Mouse (Mus musculus): ENCODE measurements around the gene Aanat. TPM values are rescaled to one million over a fixed set of nuclear protein-coding genes. Genes with fewer than 3 reads are reported as not detected.
"Not testable (repeated sequence)": the region's sequence is repeated elsewhere in the genome, so short reads cannot be mapped to it uniquely, and the experiment has no call there.

Aanat gene
- polyA plus RNA-seq, 2 experiments: 0.13 TPM; not detected in 1

GRCm38 (mm10) chr11:116609965-116610630, 23.9 kb downstream of the Aanat start:
- H3K4me2 ChIP-seq (replicated peaks; ENCODE audit: low read depth, low read length, severe bottlenecking): no peak overlapping the region
- no peaks in the 10 kb centered on the region for H3K27me3 ChIP-seq (ENCODE audit: control insufficient read depth, insufficient read depth, low read length)
- 76% methylated on average over 15 of the region's 15 CpGs for WGBS
- no peak overlapping the region for H3K27ac ChIP-seq (replicated peaks; ENCODE audit: low read depth, low read length)
- TF ChIP-seq POLR2A (IDR thresholded peaks at IDR 0.05; ENCODE audit: borderline replicate concordance, extremely low read depth, insufficient read depth, insufficient read length): no peak
- no peak overlapping the region for H3K9ac ChIP-seq (ENCODE audit: low read depth, low read length, severe bottlenecking)
- no peak for ATAC-seq (ENCODE audit: low FRiP score, low read depth)
- H3K4me3 ChIP-seq (replicated peaks; ENCODE audit: low read length): no peak overlapping the region
- DNase-seq (ENCODE audit: low spot score): no peak
- 0 out of 2 replicates have a peak, but pooled peaks cover 3% of the 10 kb centered on the region for H3K36me3 ChIP-seq (ENCODE audit: control insufficient read depth, insufficient read depth, low read length)
- no peaks in the 10 kb centered on the region for H3K9me3 ChIP-seq (ENCODE audit: control insufficient read depth, low read length)
- no peaks in the 10 kb centered on the region for H3K4me1 ChIP-seq (ENCODE audit: control insufficient read depth, insufficient read depth, low read length)

DNA sequence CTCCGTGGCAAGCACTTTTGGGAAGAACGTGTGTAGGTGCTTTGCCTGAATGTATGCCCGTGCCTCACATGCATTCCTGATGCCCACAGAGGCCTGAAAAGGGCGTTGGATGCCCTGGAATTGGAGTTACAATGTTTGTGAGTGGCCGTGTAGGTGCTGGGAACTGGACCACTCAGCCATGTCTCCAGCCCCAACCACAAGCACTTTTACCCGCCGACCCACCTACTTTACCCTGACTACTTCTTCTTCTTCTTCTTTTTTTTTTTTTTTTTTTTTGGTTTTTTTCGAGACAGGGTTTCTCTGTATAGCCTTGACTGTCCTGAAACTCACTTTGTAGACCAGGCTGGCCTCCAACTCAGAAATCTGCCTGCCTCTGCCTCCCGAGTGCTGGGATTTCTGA, 24.9 kb downstream of the Aanat start:
- not testable (repeated sequence) for H3K9me3 ChIP-seq (ENCODE audit: control insufficient read depth, low read length); H3K4me1 ChIP-seq (ENCODE audit: control insufficient read depth, insufficient read depth, low read length); ATAC-seq (ENCODE audit: low FRiP score, low read depth); H3K4me3 ChIP-seq (replicated peaks; ENCODE audit: low read length); H3K36me3 ChIP-seq (ENCODE audit: control insufficient read depth, insufficient read depth, low read length); H3K27me3 ChIP-seq (ENCODE audit: control insufficient read depth, insufficient read depth, low read length); H3K27ac ChIP-seq (replicated peaks; ENCODE audit: low read depth, low read length); H3K9ac ChIP-seq (ENCODE audit: low read depth, low read length, severe bottlenecking); H3K4me2 ChIP-seq (replicated peaks; ENCODE audit: low read depth, low read length, severe bottlenecking); DNase-seq (ENCODE audit: low spot score)
- 88% methylated on average over 9 of the region's 9 CpGs for WGBS

DNA sequence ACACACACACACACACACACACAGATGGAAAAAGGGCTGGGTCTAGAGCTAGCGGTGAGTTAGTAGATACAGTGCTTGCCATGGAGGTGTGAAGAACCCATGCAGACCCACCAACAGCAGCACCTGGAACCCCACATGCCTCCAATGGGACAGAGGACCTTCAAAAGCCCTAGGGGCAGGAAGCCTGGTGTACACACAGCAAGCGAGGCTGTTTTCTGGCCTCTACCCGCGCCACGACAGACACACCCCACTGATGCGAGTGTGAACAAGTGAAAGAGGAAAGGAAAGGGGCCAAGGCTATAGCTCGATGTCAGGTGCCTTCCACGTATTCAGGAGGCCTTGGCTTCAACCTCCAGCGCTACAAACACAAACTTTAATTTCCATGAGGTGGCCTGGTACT, 25.7 kb downstream of the Aanat start:
- H3K36me3 ChIP-seq (ENCODE audit: control insufficient read depth, insufficient read depth, low read length): no peaks in the 10 kb centered on the region
- no peak overlapping the region for H3K4me3 ChIP-seq (replicated peaks; ENCODE audit: low read length)
- H3K9me3 ChIP-seq (ENCODE audit: control insufficient read depth, low read length): no peaks in the 10 kb centered on the region
- DNase-seq (ENCODE audit: low spot score) (no peak), ATAC-seq (ENCODE audit: low FRiP score, low read depth) (no peak)
- no peak overlapping the region for H3K9ac ChIP-seq (ENCODE audit: low read depth, low read length, severe bottlenecking)
- 87% methylated on average over 9 of the region's 9 CpGs for WGBS
- no peak for TF ChIP-seq POLR2A (IDR thresholded peaks at IDR 0.05; ENCODE audit: borderline replicate concordance, extremely low read depth, insufficient read depth, insufficient read length)
- H3K27ac ChIP-seq (replicated peaks; ENCODE audit: low read depth, low read length): no peak overlapping the region
- no peaks in the 10 kb centered on the region for H3K27me3 ChIP-seq (ENCODE audit: control insufficient read depth, insufficient read depth, low read length)
- H3K4me2 ChIP-seq (replicated peaks; ENCODE audit: low read depth, low read length, severe bottlenecking): no peak overlapping the region
- 0 out of 2 replicates have a peak, but pooled peaks cover 3% of the 10 kb centered on the region for H3K4me1 ChIP-seq (ENCODE audit: control insufficient read depth, insufficient read depth, low read length)

DNA sequence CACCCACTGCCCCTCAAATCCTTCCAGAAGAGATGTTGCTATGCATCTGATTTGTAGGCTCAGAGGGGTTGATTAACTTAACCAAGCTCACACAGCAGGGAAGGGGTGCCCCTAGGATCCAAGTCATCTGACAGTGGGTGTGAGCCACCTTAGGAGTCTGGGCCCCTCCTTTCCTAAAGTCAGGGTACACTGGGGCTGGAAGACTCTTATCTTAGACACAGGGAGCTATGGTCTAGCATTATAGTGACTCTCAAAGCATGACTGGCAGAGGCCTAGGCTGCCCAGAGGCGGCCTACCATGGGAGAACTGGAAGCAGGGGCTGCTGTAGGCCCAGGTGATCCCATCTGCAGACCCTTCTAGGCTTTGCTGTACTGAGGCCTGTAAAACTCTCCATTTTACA, 26.3 kb downstream of the Aanat start:
- TF ChIP-seq POLR2A (IDR thresholded peaks at IDR 0.05; ENCODE audit: borderline replicate concordance, extremely low read depth, insufficient read depth, insufficient read length): no peak
- Histone ChIP-seq H3K27ac (replicated peaks; ENCODE audit: low read depth, low read length) (no peak overlapping the region), H3K4me1 (ENCODE audit: control insufficient read depth, insufficient read depth, low read length) (peaks cover 3% of the 10 kb centered on the region; the same call in 1 of the 2 replicates), H3K9me3 (ENCODE audit: control insufficient read depth, low read length) (no peaks in the 10 kb centered on the region), H3K36me3 (ENCODE audit: control insufficient read depth, insufficient read depth, low read length) (no peaks in the 10 kb centered on the region), H3K4me2 (replicated peaks; ENCODE audit: low read depth, low read length, severe bottlenecking) (no peak overlapping the region), H3K4me3 (replicated peaks; ENCODE audit: low read length) (no peak overlapping the region), H3K9ac (ENCODE audit: low read depth, low read length, severe bottlenecking) (no peak overlapping the region), H3K27me3 (ENCODE audit: control insufficient read depth, insufficient read depth, low read length) (no peaks in the 10 kb centered on the region)
- ATAC-seq (ENCODE audit: low FRiP score, low read depth): no peak
- 88% methylated on average over 1 of the region's 1 CpGs for WGBS
- DNase-seq (ENCODE audit: low spot score): no peak

GRCm38 (mm10) chr11:116613234-116613633, 27.0 kb downstream of the Aanat start:
- peaks cover 7% of the 10 kb centered on the region for H3K4me1 ChIP-seq (ENCODE audit: control insufficient read depth, insufficient read depth, low read length)
- H3K4me2 ChIP-seq (replicated peaks; ENCODE audit: low read depth, low read length, severe bottlenecking): no peak overlapping the region
- no peak overlapping the region for H3K27ac ChIP-seq (replicated peaks; ENCODE audit: low read depth, low read length)
- H3K36me3 ChIP-seq (ENCODE audit: control insufficient read depth, insufficient read depth, low read length): no peaks in the 10 kb centered on the region
- no peak overlapping the region; the same call in 1 of the 2 replicates for H3K9ac ChIP-seq (ENCODE audit: low read depth, low read length, severe bottlenecking)
- DNase-seq (ENCODE audit: low spot score) (no peak), ATAC-seq (ENCODE audit: low FRiP score, low read depth) (no peak)
- H3K9me3 ChIP-seq (ENCODE audit: control insufficient read depth, low read length): no peaks in the 10 kb centered on the region
- H3K4me3 ChIP-seq (replicated peaks; ENCODE audit: low read length): no peak overlapping the region
- no peaks in the 10 kb centered on the region for H3K27me3 ChIP-seq (ENCODE audit: control insufficient read depth, insufficient read depth, low read length)
- TF ChIP-seq POLR2A (IDR thresholded peaks at IDR 0.05; ENCODE audit: borderline replicate concordance, extremely low read depth, insufficient read depth, insufficient read length): no peak
- 92% methylated on average over 6 of the region's 6 CpGs for WGBS
